30 mouse cellular contexts compared by ENCODE assay signal in the genomic region with DNA sequence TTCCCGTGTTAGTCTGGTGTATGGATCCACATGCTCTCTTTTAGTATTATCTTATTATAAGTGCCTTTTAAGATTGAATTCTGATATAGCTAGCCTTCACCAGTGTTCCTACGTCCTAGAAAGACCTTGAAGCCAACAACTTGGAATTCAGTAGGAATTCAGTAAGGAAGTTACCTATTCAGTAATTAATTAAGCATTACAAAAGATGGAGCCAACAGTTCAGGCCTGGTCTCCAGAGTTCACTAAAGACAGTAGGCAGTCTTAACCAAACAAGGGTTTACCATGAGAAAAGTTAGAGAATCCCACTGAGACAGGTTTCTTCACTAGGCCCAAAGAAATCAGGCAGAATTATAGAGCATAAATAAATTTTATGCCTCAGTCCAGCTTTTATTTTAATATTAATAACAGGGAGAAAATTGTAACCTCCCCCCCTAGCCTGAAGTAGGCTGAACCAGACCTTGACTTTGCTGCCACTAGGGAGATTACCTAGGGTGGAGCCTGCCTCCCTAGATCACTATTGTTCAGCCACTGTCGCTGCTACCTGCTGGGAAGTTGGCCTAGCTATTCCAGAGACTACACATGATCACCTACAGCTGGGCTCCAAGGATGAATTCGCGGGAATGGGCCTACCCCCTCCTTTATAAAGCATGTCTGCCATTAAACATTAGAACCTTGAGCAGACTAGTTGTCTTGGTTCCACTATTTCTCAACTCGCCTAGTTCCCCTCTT. TPM values are rescaled to one million over a fixed set of nuclear protein-coding genes. Genes with fewer than 3 reads are reported as not detected.
"Had no signal": no experiment of that assay in that cellular context is flagged by ENCODE, and none has a peak within 500 bp of the region (broad histone marks: within the 10 kb centered on the region; RNA-seq: fewer than 3 reads in every experiment).

No protein-coding gene starts in this region.

RNA-seq across cellular contexts. Expression of a gene that starts 10.9 kb away (rescaled TPM):
- total RNA-seq: heart, postnatal 10 days; heart, postnatal 14 days; heart, postnatal 25 days; heart, postnatal 36 days; heart, postnatal 4 days; hematopoietic stem cell, adult 5-6 weeks; hindbrain, postnatal 0 days had no signal
- polyA plus RNA-seq: heart, embryonic 12.5 days; heart, embryonic 13.5 days; heart, embryonic 14.5 days; heart, embryonic 15.5 days; heart, embryonic 16.5 days; heart, postnatal 0 days; hindbrain, embryonic 10.5 days; hindbrain, embryonic 11.5 days; hindbrain, embryonic 12.5 days; hindbrain, embryonic 13.5 days; hindbrain, embryonic 14.5 days; hindbrain, embryonic 15.5 days; hindbrain, embryonic 16.5 days; hindbrain, postnatal 0 days; inflammation-experienced regulatory T-cells, adult 6 months; intestine, embryonic 14.5 days; intestine, embryonic 15.5 days; intestine, embryonic 16.5 days; intestine, postnatal 0 days; kidney, embryonic 14.5 days; kidney, embryonic 15.5 days; kidney, embryonic 16.5 days; kidney, postnatal 0 days; large intestine, adult 2 months had no signal
